8 mouse cellular contexts compared by ENCODE assay signal in genomic region chr16:4684457-4684791, GRCm38 (mm10). TPM values are rescaled to one million over a fixed set of nuclear protein-coding genes. Genes with fewer than 3 reads are reported as not detected.
DNase-seq lines count a peak whose midpoint lies in the region; ATAC-seq lines count a peak whose summit lies in the region.

No protein-coding gene starts in this region.

- no peak for ATAC-seq in heart, embryonic 16.5 days (replicated peaks; ENCODE audit: extremely low read depth, insufficient read depth, low FRiP score)
- ATAC-seq in granulocyte monocyte progenitor cell, adult 5-6 weeks (replicated peaks; ENCODE audit: poor library complexity, severe bottlenecking) = peak; percentile 10; the same call in 1 of the 2 replicates
- ATAC-seq in megakaryocyte-erythroid progenitor cell, adult 5-6 weeks (replicated peaks; ENCODE audit: low FRiP score, low TSS enrichment, poor library complexity, severe bottlenecking) = peak; percentile 7; the same call in 1 of the 2 replicates

- H3K4me3 ChIP-seq in heart, embryonic 16.5 days (ENCODE audit: low read length) = peak overlapping the region; percentile 86

- H3K36me3 ChIP-seq in heart, embryonic 16.5 days (ENCODE audit: control insufficient read depth, insufficient read depth) = peaks cover 12% of the 10 kb centered on the region

- no peak for DNase-seq in heart, adult 11 months
- DNase-seq in MEL-GATA-1-ER (ENCODE audit: extremely low read depth, low read depth) = peak; percentile 10
- DNase-seq in gastrocnemius, postnatal 25 days = no peak
- DNase-seq in testis, postnatal 14 days (ENCODE audit: low spot score) = no peak
- DNase-seq in B cell, adult 2 months = no peak

- WGBS in heart, embryonic 16.5 days = 1% methylated on average over 9 of the region's 9 CpGs

- peak overlapping the region; percentile 61; the same call in 1 of the 2 replicates for H3K27ac ChIP-seq in heart, embryonic 16.5 days (ENCODE audit: low read length)

- H3K27me3 ChIP-seq in heart, embryonic 16.5 days (ENCODE audit: control insufficient read depth, insufficient read depth, low read length) = no peaks in the 10 kb centered on the region

- H3K4me1 ChIP-seq in heart, embryonic 16.5 days (ENCODE audit: control insufficient read depth, insufficient read depth, low read length) = peaks cover 15% of the 10 kb centered on the region

- peak overlapping the region; percentile 87 for H3K9ac ChIP-seq in heart, embryonic 16.5 days (ENCODE audit: low read length)

- H3K4me2 ChIP-seq in heart, embryonic 16.5 days (ENCODE audit: low read depth, low read length) = peak overlapping the region; percentile 87

- H3K9me3 ChIP-seq in heart, embryonic 16.5 days (replicated peaks; ENCODE audit: control insufficient read depth, low read length) = 0 out of 2 replicates have a peak, but pooled peaks cover 2% of the 10 kb centered on the region

RNA-seq across cellular contexts. Expression of gene Coro7, which starts 4.8 kb away (rescaled TPM):
- polyA plus RNA-seq in heart, embryonic 16.5 days (2015; fragmentation: Nextera tagmentation; extraction: Ambion mirVana) = 13.7 TPM in 2 replicates
- 115 and 187 TPM in 2 replicates for total RNA-seq in granulocyte monocyte progenitor cell, adult 5-6 weeks (2014; fragmentation: Nextera tagmentation)
- 39.8 and 58.1 TPM in 2 replicates for total RNA-seq in granulocyte monocyte progenitor cell, adult 5-6 weeks (2017)
- total RNA-seq in megakaryocyte-erythroid progenitor cell, adult 5-6 weeks (2014; fragmentation: Nextera tagmentation) = 48.2 and 78.5 TPM in 2 replicates
- 10.4 and 15.7 TPM in 2 replicates for total RNA-seq in megakaryocyte-erythroid progenitor cell, adult 5-6 weeks (2017)
- total RNA-seq in gastrocnemius, postnatal 25 days (2021) = 10 to 100 TPM; 12.9 to 19.0 TPM

RNA-seq across cellular contexts. Expression of gene Nmral1, which starts 34.7 kb away (rescaled TPM):
- 29.7 and 29.9 TPM in 2 replicates for polyA plus RNA-seq in heart, embryonic 16.5 days (2015; fragmentation: Nextera tagmentation; extraction: Ambion mirVana)
- 50.8 and 61.6 TPM in 2 replicates for total RNA-seq in granulocyte monocyte progenitor cell, adult 5-6 weeks (2014; fragmentation: Nextera tagmentation)
- total RNA-seq in granulocyte monocyte progenitor cell, adult 5-6 weeks (2017) = 75.7 and 82.9 TPM in 2 replicates
- 72.1 and 80.1 TPM in 2 replicates for total RNA-seq in megakaryocyte-erythroid progenitor cell, adult 5-6 weeks (2014; fragmentation: Nextera tagmentation)
- 81.5 and 95.5 TPM in 2 replicates for total RNA-seq in megakaryocyte-erythroid progenitor cell, adult 5-6 weeks (2017)
- total RNA-seq in gastrocnemius, postnatal 25 days (2021) = 1 to 10 TPM; 1.7 to 3.8 TPM

RNA-seq across cellular contexts. Expression of gene Hmox2, which starts 41.7 kb away (rescaled TPM):
- 98.1 and 101 TPM in 2 replicates for polyA plus RNA-seq in heart, embryonic 16.5 days (2015; fragmentation: Nextera tagmentation; extraction: Ambion mirVana)
- total RNA-seq in granulocyte monocyte progenitor cell, adult 5-6 weeks (2014; fragmentation: Nextera tagmentation) = 70.2 and 73.0 TPM in 2 replicates
- 77.2 and 95.9 TPM in 2 replicates for total RNA-seq in granulocyte monocyte progenitor cell, adult 5-6 weeks (2017)
- total RNA-seq in megakaryocyte-erythroid progenitor cell, adult 5-6 weeks (2014; fragmentation: Nextera tagmentation) = 28.4 and 31.9 TPM in 2 replicates
- total RNA-seq in megakaryocyte-erythroid progenitor cell, adult 5-6 weeks (2017) = 43.8 and 49.9 TPM in 2 replicates
- 10 to 100 TPM; 31.3 to 34.5 TPM for total RNA-seq in gastrocnemius, postnatal 25 days (2021)

RNA-seq across cellular contexts. Expression of gene Dnaja3, which starts 44.6 kb away (rescaled TPM):
- polyA plus RNA-seq in heart, embryonic 16.5 days (2015; fragmentation: Nextera tagmentation; extraction: Ambion mirVana) = 87.5 and 88.7 TPM in 2 replicates
- total RNA-seq in granulocyte monocyte progenitor cell, adult 5-6 weeks (2014; fragmentation: Nextera tagmentation) = 41.9 and 45.8 TPM in 2 replicates
- total RNA-seq in granulocyte monocyte progenitor cell, adult 5-6 weeks (2017) = 60.9 and 66.4 TPM in 2 replicates
- total RNA-seq in megakaryocyte-erythroid progenitor cell, adult 5-6 weeks (2014; fragmentation: Nextera tagmentation) = 56.5 and 81.2 TPM in 2 replicates
- total RNA-seq in megakaryocyte-erythroid progenitor cell, adult 5-6 weeks (2017) = 71.0 and 106 TPM in 2 replicates
- total RNA-seq in gastrocnemius, postnatal 25 days (2021) = 10 to 100 TPM; 91.1 to 93.8 TPM

RNA-seq across cellular contexts. Expression of gene Vasn, which starts 44.7 kb away (rescaled TPM):
- 15.7 and 17.2 TPM in 2 replicates for polyA plus RNA-seq in heart, embryonic 16.5 days (2015; fragmentation: Nextera tagmentation; extraction: Ambion mirVana)
- total RNA-seq in granulocyte monocyte progenitor cell, adult 5-6 weeks (2014; fragmentation: Nextera tagmentation) = not detected in 2 replicates
- 0.67 TPM in 1 of 2 replicates, not detected in the other for total RNA-seq in granulocyte monocyte progenitor cell, adult 5-6 weeks (2017)
- not detected in 2 replicates for total RNA-seq in megakaryocyte-erythroid progenitor cell, adult 5-6 weeks (2014; fragmentation: Nextera tagmentation)
- total RNA-seq in megakaryocyte-erythroid progenitor cell, adult 5-6 weeks (2017) = 0.38 and 0.65 TPM in 2 replicates
- 1 to 10 TPM; 4.6 to 4.8 TPM for total RNA-seq in gastrocnemius, postnatal 25 days (2021)

Comparison
In these comparisons a context has a peak if more than half of its experiments do, and no peak if none do; other contexts are left out.
1. RNA of gene Nmral1, which starts 34.7 kb away (total RNA-seq): 50.8 to 82.9 TPM in granulocyte monocyte progenitor cell, adult 5-6 weeks and 72.1 to 95.5 TPM in megakaryocyte-erythroid progenitor cell, adult 5-6 weeks; 1.7 to 3.8 TPM in gastrocnemius, postnatal 25 days; every median in the first group is over 10 times any median in the second.